ENCODE assay signal across 7 mouse cellular contexts in genomic region chr9:43286870-43287269, GRCm38 (mm10). TPM values are rescaled to one million over a fixed set of nuclear protein-coding genes. Genes with fewer than 3 reads are reported as not detected.
A peak's percentile ranks its signal among the peaks of the same experiment; 100 is the strongest.
DNase-seq lines count a peak whose midpoint lies in the region; ATAC-seq and TF ChIP-seq lines count a peak whose summit lies in the region.

No protein-coding gene starts in this region.

- no peaks in the 10 kb centered on the region for H3K36me3 ChIP-seq in forebrain, embryonic 15.5 days
- H3K36me3 ChIP-seq in hindbrain, postnatal 0 days (ENCODE audit: insufficient read depth, low read length) = no peaks in the 10 kb centered on the region
- H3K36me3 ChIP-seq in midbrain, embryonic 11.5 days (ENCODE audit: control insufficient read depth, insufficient read depth, low read length) = no peaks in the 10 kb centered on the region
- no peaks in the 10 kb centered on the region for H3K36me3 ChIP-seq in stomach, embryonic 14.5 days (ENCODE audit: control insufficient read depth, insufficient read depth, low read length)

- intact Hi-C loops in left cerebral cortex, postnatal 36 days (cut with DNase I) = loop anchor here (5.0 to 10.0 kb wide), 2 partner anchors 145 to 282 kb away; no protein-coding TSS in a partner anchor

- no peak for ATAC-seq in Patski
- peak; percentile 38; the same call in 1 of the 2 replicates for ATAC-seq in forebrain, embryonic 15.5 days (replicated peaks)
- peak; percentile 58; the same call in 1 of the 2 replicates for ATAC-seq in hindbrain, postnatal 0 days
- peak; percentile 56; the same call in 1 of the 2 replicates for ATAC-seq in midbrain, embryonic 11.5 days (ENCODE audit: low FRiP score)
- no peak for ATAC-seq in stomach, embryonic 14.5 days (ENCODE audit: insufficient number of reproducible peaks, insufficient read depth, low FRiP score, low read depth)

- H3K4me2 ChIP-seq in forebrain, embryonic 15.5 days (replicated peaks) = peak overlapping the region; percentile 28; the same call in 1 of the 2 replicates
- peak overlapping the region; percentile 27; the same call in 1 of the 2 replicates for H3K4me2 ChIP-seq in hindbrain, postnatal 0 days (ENCODE audit: low read depth, low read length)
- H3K4me2 ChIP-seq in midbrain, embryonic 11.5 days = peak overlapping the region; percentile 21
- 0 out of 2 replicates have a peak overlapping the region, but pooled peaks have one; percentile 12 for H3K4me2 ChIP-seq in stomach, embryonic 14.5 days (replicated peaks; ENCODE audit: low read depth, low read length)

- no peak overlapping the region for H3K4me3 ChIP-seq in cerebellum, adult 2 months (replicated peaks; ENCODE audit: insufficient read depth, low read depth, low read length)
- no peak overlapping the region for H3K4me3 ChIP-seq in forebrain, embryonic 15.5 days
- no peak overlapping the region for H3K4me3 ChIP-seq in hindbrain, postnatal 0 days (ENCODE audit: low read length)
- no peak overlapping the region for H3K4me3 ChIP-seq in midbrain, embryonic 11.5 days (ENCODE audit: low read depth, low read length)
- H3K4me3 ChIP-seq in stomach, embryonic 14.5 days (ENCODE audit: low read depth, low read length) = no peak overlapping the region

- no peaks in the 10 kb centered on the region for H3K4me1 ChIP-seq in cerebellum, adult 2 months (ENCODE audit: control insufficient read depth, insufficient read depth, low read length)
- H3K4me1 ChIP-seq in forebrain, embryonic 15.5 days = peaks cover 8% of the 10 kb centered on the region; the same call in 1 of the 2 replicates
- no peaks in the 10 kb centered on the region for H3K4me1 ChIP-seq in hindbrain, postnatal 0 days (ENCODE audit: insufficient read depth, low read length)
- no peaks in the 10 kb centered on the region for H3K4me1 ChIP-seq in midbrain, embryonic 11.5 days (ENCODE audit: control insufficient read depth, insufficient read depth, low read length)
- H3K4me1 ChIP-seq in stomach, embryonic 14.5 days (ENCODE audit: control insufficient read depth, insufficient read depth, low read length) = peaks cover 4% of the 10 kb centered on the region; the same call in 1 of the 2 replicates

- 9% methylated on average over 20 of the region's 20 CpGs for WGBS in cerebellum, adult 2 months
- under 1% methylated on average over 20 of the region's 20 CpGs for WGBS in forebrain, embryonic 15.5 days
- 2% methylated on average over 20 of the region's 20 CpGs for WGBS in hindbrain, postnatal 0 days
- WGBS in midbrain, embryonic 11.5 days = 1% methylated on average over 20 of the region's 20 CpGs
- WGBS in stomach, embryonic 14.5 days = 2% methylated on average over 20 of the region's 20 CpGs

- DNase-seq in Patski (ENCODE audit: low read depth, low spot score) = no peak
- DNase-seq in cerebellum, adult 2 months = peak; percentile 22 to 56
- DNase-seq in hindbrain, postnatal 0 days (ENCODE audit: low spot score) = peak; percentile 71
- DNase-seq in left cerebral cortex, postnatal 36 days (ENCODE audit: low spot score in 2 of 2) = peak; percentile 39 to 43
- DNase-seq in midbrain, embryonic 11.5 days (ENCODE audit: low spot score, missing footprints) = peak; percentile 99

- H3K27me3 ChIP-seq in Patski = no peaks in the 10 kb centered on the region
- no peaks in the 10 kb centered on the region; the same call in 1 of the 2 replicates for H3K27me3 ChIP-seq in cerebellum, adult 2 months (ENCODE audit: control insufficient read depth, insufficient read depth, low read length)
- no peaks in the 10 kb centered on the region for H3K27me3 ChIP-seq in forebrain, embryonic 15.5 days
- no peaks in the 10 kb centered on the region for H3K27me3 ChIP-seq in hindbrain, postnatal 0 days (ENCODE audit: insufficient read depth, low read length)
- H3K27me3 ChIP-seq in midbrain, embryonic 11.5 days (ENCODE audit: control insufficient read depth, insufficient read depth, low read length) = no peaks in the 10 kb centered on the region; the same call in 1 of the 2 replicates
- H3K27me3 ChIP-seq in stomach, embryonic 14.5 days (ENCODE audit: control insufficient read depth, insufficient read depth, low read length) = no peaks in the 10 kb centered on the region

- peak; percentile 87 for TF ChIP-seq CTCF in Patski (IDR thresholded peaks at IDR 0.05)
- TF ChIP-seq CTCF in cerebellum, adult 2 months (IDR thresholded peaks at IDR 0.05; ENCODE audit: borderline replicate concordance, insufficient read depth, low read depth, low read length) = peak; percentile 68
- TF ChIP-seq CTCF in hindbrain, postnatal 0 days (IDR thresholded peaks at IDR 0.05; ENCODE audit: low read depth) = peak; percentile 95

- H3K9ac ChIP-seq in forebrain, embryonic 15.5 days (replicated peaks) = 0 out of 2 replicates have a peak overlapping the region, but pooled peaks have one; percentile 30
- 0 out of 2 replicates have a peak overlapping the region, but pooled peaks have one; percentile 28 for H3K9ac ChIP-seq in hindbrain, postnatal 0 days (replicated peaks; ENCODE audit: low read length)
- H3K9ac ChIP-seq in midbrain, embryonic 11.5 days (ENCODE audit: low read length) = peak overlapping the region; percentile 24; the same call in 1 of the 2 replicates
- H3K9ac ChIP-seq in stomach, embryonic 14.5 days (replicated peaks; ENCODE audit: low read depth, low read length) = no peak overlapping the region; the same call in 1 of the 2 replicates

- CTCF ChIA-PET in Patski (lab: Charles Lee) = interaction anchor here (0.8 kb wide), 1 partner anchor 15 kb away, joined by 3 read pairs; no protein-coding TSS in a partner anchor

- no peak for TF ChIP-seq POLR2A in cerebellum, adult 2 months (IDR thresholded peaks at IDR 0.05; ENCODE audit: borderline replicate concordance, insufficient read depth, low read length)

- no peaks in the 10 kb centered on the region for H3K9me3 ChIP-seq in forebrain, embryonic 15.5 days
- H3K9me3 ChIP-seq in hindbrain, postnatal 0 days (ENCODE audit: low read length) = no peaks in the 10 kb centered on the region
- H3K9me3 ChIP-seq in midbrain, embryonic 11.5 days (ENCODE audit: control insufficient read depth, low read length) = no peaks in the 10 kb centered on the region
- no peaks in the 10 kb centered on the region for H3K9me3 ChIP-seq in stomach, embryonic 14.5 days (ENCODE audit: control insufficient read depth, low read depth, low read length)

- in situ Hi-C loops in Patski (cut with MboI; ENCODE audit: low pct_unique_long_range_greater_than_20kb) = loop anchor here (5.0 to 10.0 kb wide), 2 partner anchors 145 to 282 kb away; no protein-coding TSS in a partner anchor

- POLR2A ChIA-PET in Patski (lab: Charles Lee) = interaction anchor here (0.7 kb wide), 1 partner anchor 349 kb away, joined by 8 read pairs; no protein-coding TSS in a partner anchor

- no peak overlapping the region for H3K27ac ChIP-seq in cerebellum, adult 2 months (ENCODE audit: insufficient read depth, low read length)
- H3K27ac ChIP-seq in forebrain, embryonic 15.5 days (replicated peaks) = no peak overlapping the region
- no peak overlapping the region for H3K27ac ChIP-seq in hindbrain, postnatal 0 days
- H3K27ac ChIP-seq in midbrain, embryonic 11.5 days (ENCODE audit: low read depth, low read length) = no peak overlapping the region
- H3K27ac ChIP-seq in stomach, embryonic 14.5 days (ENCODE audit: low read length) = no peak overlapping the region

RNA-seq across cellular contexts. Expression of gene Trim29, which starts 23.8 kb away (rescaled TPM):
- not detected for polyA plus RNA-seq in Patski (2021)
- 0.18 and 0.44 TPM in 2 replicates for polyA plus RNA-seq in cerebellum, adult 2 months (2012; rRNA removed)
- polyA plus RNA-seq in forebrain, embryonic 15.5 days (2015; fragmentation: Nextera tagmentation; extraction: Ambion mirVana) = 0.06 TPM in 1 of 2 replicates, not detected in the other
- total RNA-seq in hindbrain, postnatal 0 days (2014; rRNA removed) = 0.05 and 0.14 TPM in 2 replicates
- polyA plus RNA-seq in hindbrain, postnatal 0 days (2015; fragmentation: Nextera tagmentation; extraction: Ambion mirVana) = 0.35 and 0.45 TPM in 2 replicates
- under 1 TPM; 0.30 to 0.75 TPM for total RNA-seq in left cerebral cortex, postnatal 36 days (2021)
- 0.57 and 0.75 TPM in 2 replicates for polyA plus RNA-seq in midbrain, embryonic 11.5 days (2014; fragmentation: Nextera tagmentation; extraction: Ambion mirVana)
- 24.6 and 27.9 TPM in 2 replicates for polyA plus RNA-seq in stomach, embryonic 14.5 days (2014; fragmentation: Nextera tagmentation; extraction: Ambion mirVana)

RNA-seq across cellular contexts. Expression of gene Oaf, which starts 47.2 kb away (rescaled TPM):
- polyA plus RNA-seq in Patski (2021) = 65.6 TPM
- 5.2 and 6.3 TPM in 2 replicates for polyA plus RNA-seq in cerebellum, adult 2 months (2012; rRNA removed)
- 6.6 and 6.9 TPM in 2 replicates for polyA plus RNA-seq in forebrain, embryonic 15.5 days (2015; fragmentation: Nextera tagmentation; extraction: Ambion mirVana)
- 5.6 and 8.0 TPM in 2 replicates for total RNA-seq in hindbrain, postnatal 0 days (2014; rRNA removed)
- polyA plus RNA-seq in hindbrain, postnatal 0 days (2015; fragmentation: Nextera tagmentation; extraction: Ambion mirVana) = 6.2 TPM in 2 replicates
- total RNA-seq in left cerebral cortex, postnatal 36 days (2021) = 10 to 100 TPM; 15.0 to 17.4 TPM
- 26.4 and 28.6 TPM in 2 replicates for polyA plus RNA-seq in midbrain, embryonic 11.5 days (2014; fragmentation: Nextera tagmentation; extraction: Ambion mirVana)
- 92.9 and 99.3 TPM in 2 replicates for polyA plus RNA-seq in stomach, embryonic 14.5 days (2014; fragmentation: Nextera tagmentation; extraction: Ambion mirVana)

Comparison
In these comparisons a context has a peak if more than half of its experiments do, and no peak if none do; other contexts are left out.
1. ATAC-seq: peak in forebrain, embryonic 15.5 days (single experiment), hindbrain, postnatal 0 days (single experiment) and midbrain, embryonic 11.5 days (single experiment); none in Patski (single experiment) and stomach, embryonic 14.5 days (single experiment).
2. RNA of gene Trim29, which starts 23.8 kb away (polyA plus RNA-seq): 24.6 to 27.9 TPM in stomach, embryonic 14.5 days; 0.57 to 0.75 TPM in midbrain, embryonic 11.5 days, 0.35 to 0.45 TPM in hindbrain, postnatal 0 days, 0.18 to 0.44 TPM in cerebellum, adult 2 months, 0.06 TPM in forebrain, embryonic 15.5 days and not detected in Patski (single experiment); every median in the first group is over 10 times any median in the second.
3. Peak in every context shown above with its lines, with median percentiles within 50 percentile points of each other: CTCF ChIP-seq and H3K4me2 ChIP-seq.